Mouse (Mus musculus) c-Kit-positive CD71-positive TER-119-negative erythroid progenitor cells, embryonic 14.5 days (primary cell): ENCODE results near the gene D1Pas1.

ENCODE experiments used
- DNase-seq: peaks from one replicate; pipeline ENCODE4 v3.0.0-alpha.2; 2013; ENCODE audit warnings: low read depth

The D1Pas1 gene

DNA sequence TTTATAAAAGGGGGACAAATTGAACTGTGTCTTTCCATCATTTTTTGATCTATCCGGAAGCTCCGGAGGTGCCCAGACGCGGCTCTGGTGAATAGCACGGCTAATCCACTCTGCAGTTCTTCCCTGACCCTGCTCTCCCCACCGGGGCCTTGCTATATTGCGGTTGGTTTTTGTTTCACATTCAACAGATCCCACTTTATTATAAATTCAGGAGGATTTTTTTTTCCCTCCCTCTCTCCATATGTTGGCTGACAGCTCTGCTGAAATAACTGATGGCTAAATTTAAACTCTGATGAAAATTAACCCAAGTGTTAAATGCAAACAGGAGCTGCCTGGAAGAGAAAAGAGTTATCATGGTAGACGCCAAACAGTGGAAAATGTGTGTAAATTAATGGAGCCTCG is 21.1 kb downstream of the D1Pas1 start:
- no peak for DNase-seq

DNA sequence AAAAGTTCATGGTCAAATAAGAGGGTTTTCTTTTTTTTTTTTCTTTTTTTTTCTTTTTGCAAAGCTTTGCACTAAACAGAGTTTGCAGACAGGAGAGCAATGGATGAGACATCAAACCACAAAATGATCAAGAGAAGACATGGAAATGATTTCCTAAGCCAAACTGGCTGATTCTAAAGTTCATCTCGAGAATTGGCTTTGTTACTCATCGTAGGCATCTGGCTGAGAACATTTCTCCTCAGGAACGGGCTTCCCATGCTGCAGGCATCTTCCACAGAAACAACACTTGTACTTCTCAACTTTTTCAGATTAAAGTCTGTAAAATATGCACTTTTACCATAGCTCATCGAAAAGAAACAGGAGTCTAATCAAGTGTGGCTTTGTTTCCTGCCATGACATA is 21.6 kb downstream of the D1Pas1 start:
- no peak for DNase-seq

- DNase-seq, result no peak
These were observed 24.3 kb downstream of the D1Pas1 start for GRCm38 (mm10) chr1:186991473-186991872.

DNA sequence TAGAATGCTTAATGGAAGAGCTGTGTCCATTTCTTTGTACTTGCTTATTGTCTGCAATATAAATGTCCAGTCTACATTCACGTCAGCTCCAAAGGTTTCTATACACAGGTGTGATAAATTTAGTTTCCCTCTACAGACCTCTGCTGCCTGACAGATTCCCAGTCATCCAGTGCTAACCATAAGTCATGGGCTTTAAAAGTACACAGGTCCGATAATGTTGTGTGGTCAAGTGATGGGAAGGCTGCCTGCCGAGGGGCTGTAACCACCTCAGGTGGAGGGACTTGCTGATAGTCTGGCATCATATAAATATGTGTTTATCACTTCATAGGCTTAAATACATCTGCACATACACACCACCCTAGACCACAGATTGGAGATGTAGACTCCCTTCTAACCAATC is 24.9 kb downstream of the D1Pas1 start:
- DNase-seq, result no peak

DNA sequence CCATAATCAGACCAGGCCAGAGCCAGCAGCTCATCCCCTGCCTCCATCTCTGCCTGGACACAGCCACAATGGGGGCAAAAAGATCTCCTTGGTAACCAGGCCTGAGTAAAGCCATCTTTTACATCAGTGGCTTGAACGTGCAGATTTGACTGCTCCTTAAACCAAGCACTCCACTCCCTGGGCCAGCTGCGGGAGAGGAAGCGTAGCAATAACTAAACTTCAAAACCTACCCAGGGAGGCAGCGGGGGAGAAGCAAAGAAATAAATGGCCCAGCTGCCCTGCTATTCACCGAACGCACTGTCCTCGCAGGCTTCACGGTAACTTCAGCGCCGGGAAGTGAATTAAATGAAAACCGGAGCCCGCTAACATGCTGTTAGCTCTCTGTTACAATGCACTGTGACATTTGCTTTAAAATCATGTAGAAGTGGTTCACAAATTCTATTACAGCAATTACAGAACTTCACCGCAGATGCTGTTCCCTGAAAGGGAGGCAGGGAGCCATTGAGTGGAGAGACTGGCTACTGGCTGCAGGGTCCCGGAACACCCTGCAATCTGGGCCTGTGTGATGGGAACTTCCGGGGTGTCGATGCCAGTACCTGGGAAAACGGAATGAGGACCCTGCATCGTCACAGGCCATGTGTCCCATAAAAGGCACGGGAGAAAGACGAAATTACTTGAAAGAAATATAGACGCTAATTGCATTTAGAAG is 30.5 kb downstream of the D1Pas1 start:
- DNase-seq, result no peak

DNA sequence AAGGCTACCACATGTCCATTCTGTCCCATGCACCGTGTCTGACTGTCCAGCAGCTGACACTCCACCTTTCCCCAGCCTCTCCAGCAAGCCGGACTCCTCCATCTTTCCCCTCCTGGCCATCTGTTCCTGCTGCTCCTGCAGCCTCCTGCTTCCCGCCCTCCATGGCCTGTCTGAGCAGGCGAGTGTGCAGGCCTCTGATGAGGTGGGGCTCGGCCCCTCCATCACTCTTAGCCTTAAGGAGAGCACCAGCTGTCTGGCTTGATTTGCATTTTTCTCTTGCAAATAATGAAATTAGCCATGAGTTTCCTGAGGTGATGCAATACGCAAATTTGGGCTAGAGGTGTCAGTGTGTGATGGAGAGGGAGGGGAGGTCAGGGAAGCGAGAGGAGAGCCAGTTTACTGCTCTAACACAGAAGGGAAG is 36.2 kb downstream of the D1Pas1 start:
- DNase-seq, result no peak

DNA sequence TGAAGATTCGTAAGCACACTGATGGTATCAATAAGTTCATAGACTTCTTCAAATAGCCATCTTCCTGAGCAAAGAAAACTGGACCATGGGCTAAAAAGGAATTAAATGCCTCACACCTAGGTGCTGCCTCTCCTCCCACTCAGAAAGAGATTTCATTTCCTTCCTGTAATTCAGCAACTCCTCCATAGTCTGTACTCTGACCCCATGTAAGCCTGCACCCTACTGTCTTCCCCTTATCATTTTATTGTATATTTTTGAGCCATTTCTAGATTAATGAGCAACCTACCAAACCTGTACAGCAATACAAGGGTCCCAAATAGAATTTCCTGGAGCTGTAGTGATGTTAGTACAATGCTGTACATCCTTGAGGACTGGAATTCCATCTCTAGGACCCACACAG is 37.1 kb downstream of the D1Pas1 start:
- DNase-seq, result no peak

- DNase-seq, result no peak
These were observed 39.2 kb downstream of the D1Pas1 start for GRCm38 (mm10) chr1:187006227-187006925.

- DNase-seq, result no peak
These were observed 41.0 kb downstream of the D1Pas1 start for GRCm38 (mm10) chr1:187008236-187008635.

- no peak for DNase-seq
These were observed 42.9 kb downstream of the D1Pas1 start for GRCm38 (mm10) chr1:187010071-187010470.

- DNase-seq, result no peak
These were observed 44.4 kb downstream of the D1Pas1 start for GRCm38 (mm10) chr1:187011601-187012000.

DNA sequence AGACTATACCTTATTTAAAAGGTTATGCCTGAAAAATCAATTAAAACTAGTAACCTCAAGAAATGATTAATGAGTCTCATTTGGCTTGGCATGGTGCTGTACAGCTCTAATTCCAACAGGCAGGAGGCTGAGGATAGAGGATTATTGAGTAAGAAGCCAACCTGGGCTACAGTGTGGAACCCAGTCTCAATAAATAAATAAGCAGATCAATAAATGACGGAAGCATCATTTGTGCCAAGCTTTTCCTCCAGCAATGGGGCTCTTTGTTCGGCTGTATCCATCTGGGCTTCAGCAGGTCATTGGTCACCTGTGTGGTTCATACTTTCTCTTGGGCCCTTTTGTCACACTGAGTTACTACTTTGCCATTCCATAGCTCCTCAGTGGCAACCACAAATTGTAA is 46.9 kb downstream of the D1Pas1 start:
- no peak for DNase-seq

GRCm38 (mm10) chr1:187015673-187016072 is 48.5 kb downstream of the D1Pas1 start:
- no peak for DNase-seq

DNA sequence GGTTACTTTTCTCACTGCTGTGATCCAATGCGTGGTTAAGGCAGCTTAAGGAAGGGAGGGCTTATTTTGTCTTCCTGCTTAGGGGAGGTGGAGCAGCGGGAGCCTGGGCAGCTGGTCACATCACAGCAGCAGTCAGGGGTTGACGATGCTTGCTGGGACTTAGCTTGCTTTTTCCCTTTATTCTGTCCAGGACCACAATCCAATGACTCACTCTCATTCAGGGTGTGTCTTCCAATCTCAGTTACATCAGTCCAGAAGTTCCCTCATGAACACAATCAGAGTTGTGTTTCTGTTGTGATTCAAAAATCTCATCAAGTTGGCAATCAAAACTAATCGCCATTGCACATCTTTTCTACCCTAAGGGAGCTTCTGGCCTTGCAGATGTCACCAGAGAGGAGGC is 48.9 kb downstream of the D1Pas1 start:
- no peak for DNase-seq

DNA sequence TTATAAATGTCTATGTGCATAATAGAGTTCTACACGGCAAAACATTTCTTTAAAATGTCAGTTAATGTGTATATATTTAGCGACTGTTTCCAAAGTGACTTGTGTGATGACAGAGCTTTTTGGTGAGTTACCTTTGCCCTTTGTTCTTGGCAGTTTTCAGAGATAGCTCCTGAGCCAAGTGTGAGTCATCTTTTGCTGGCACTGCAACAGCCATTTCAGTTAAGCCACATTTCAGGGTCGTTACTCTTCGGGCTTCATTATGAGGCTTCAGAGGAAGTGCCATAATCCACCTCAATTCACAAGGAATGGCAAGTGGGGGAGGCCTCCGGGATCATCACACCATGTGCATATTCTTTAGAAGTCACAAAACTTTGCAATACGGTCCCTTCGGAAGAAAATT is 52.8 kb downstream of the D1Pas1 start:
- no peak for DNase-seq
